Mouse (Mus musculus): ENCODE results near the gene Cyp2f2. TPM values are rescaled to one million over a fixed set of nuclear protein-coding genes. Genes with fewer than 3 reads are reported as not detected.

Cyp2f2 gene
- polyA plus RNA-seq, 1 experiment from 2014 or later: 75.8 TPM

DNA sequence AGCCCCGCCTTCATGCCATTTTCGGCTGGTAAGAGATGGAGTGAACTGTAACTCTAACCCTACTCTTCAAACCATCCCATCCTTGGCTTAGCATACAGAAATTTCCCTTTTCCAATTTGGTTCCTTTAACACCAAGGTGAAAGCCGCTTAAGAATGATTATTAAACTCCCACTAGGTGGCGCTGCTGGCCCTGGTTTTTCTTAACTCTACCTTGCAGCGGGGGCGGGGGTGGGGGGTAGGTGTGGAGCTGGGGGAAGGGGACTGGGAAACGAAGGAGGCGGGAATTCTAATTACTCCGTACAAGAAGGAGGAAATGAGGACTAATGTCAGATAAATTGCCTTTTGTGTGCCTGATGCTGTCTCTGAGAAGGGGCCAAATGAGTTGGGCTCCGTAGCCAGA is 12.9 kb downstream of the Cyp2f2 start:
- Histone ChIP-seq H3K4me3 (ENCODE audit: low read length) (no peak overlapping the region), H3K4me2 (ENCODE audit: low read depth, low read length) (no peak overlapping the region), H3K27me3 (ENCODE audit: control insufficient read depth, insufficient read depth, low read depth, low read length) (no peaks in the 10 kb centered on the region), H3K4me1 (replicated peaks; ENCODE audit: control insufficient read depth, insufficient read depth, low read length) (peaks cover 5% of the 10 kb centered on the region; the same call in 1 of the 2 replicates), H3K27ac (ENCODE audit: low read length) (no peak overlapping the region), H3K9ac (ENCODE audit: low read length) (no peak overlapping the region; the same call in 1 of the 2 replicates), H3K9me3 (ENCODE audit: control insufficient read depth, low read length) (no peaks in the 10 kb centered on the region), H3K36me3 (ENCODE audit: control insufficient read depth, insufficient read depth, low read length) (no peaks in the 10 kb centered on the region)
- ATAC-seq (ENCODE audit: low read depth): peak; percentile 34; the same call in 1 of the 2 replicates
- 11% methylated on average over 10 of the region's 10 CpGs for WGBS

DNA sequence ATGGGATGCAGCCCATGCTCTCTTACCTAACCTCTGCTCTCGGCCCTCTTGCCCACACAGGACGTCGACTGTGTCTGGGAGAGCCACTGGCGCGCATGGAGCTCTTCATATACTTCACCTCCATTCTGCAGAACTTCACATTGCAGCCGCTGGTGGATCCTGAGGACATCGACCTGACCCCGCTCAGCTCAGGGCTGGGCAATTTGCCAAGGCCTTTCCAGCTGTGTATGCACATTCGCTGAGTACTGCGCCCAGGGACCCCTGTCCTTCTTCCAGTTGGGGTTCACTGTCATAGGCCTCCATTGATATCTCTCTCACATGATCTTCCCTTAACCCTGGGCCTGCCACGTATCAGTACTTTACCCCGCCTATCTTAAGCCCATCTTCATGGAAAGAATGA is 13.4 kb downstream of the Cyp2f2 start:
- peak; percentile 35; the same call in 1 of the 2 replicates for ATAC-seq (ENCODE audit: low read depth)
- no peak overlapping the region for H3K4me2 ChIP-seq (ENCODE audit: low read depth, low read length)
- H3K4me3 ChIP-seq (ENCODE audit: low read length): no peak overlapping the region
- H3K36me3 ChIP-seq (ENCODE audit: control insufficient read depth, insufficient read depth, low read length): no peaks in the 10 kb centered on the region
- WGBS: 32% methylated on average over 12 of the region's 12 CpGs
- no peaks in the 10 kb centered on the region for H3K27me3 ChIP-seq (ENCODE audit: control insufficient read depth, insufficient read depth, low read depth, low read length)
- peaks cover 5% of the 10 kb centered on the region; the same call in 1 of the 2 replicates for H3K4me1 ChIP-seq (replicated peaks; ENCODE audit: control insufficient read depth, insufficient read depth, low read length)
- no peak overlapping the region; the same call in 1 of the 2 replicates for H3K9ac ChIP-seq (ENCODE audit: low read length)
- no peaks in the 10 kb centered on the region for H3K9me3 ChIP-seq (ENCODE audit: control insufficient read depth, low read length)
- H3K27ac ChIP-seq (ENCODE audit: low read length): no peak overlapping the region

DNA sequence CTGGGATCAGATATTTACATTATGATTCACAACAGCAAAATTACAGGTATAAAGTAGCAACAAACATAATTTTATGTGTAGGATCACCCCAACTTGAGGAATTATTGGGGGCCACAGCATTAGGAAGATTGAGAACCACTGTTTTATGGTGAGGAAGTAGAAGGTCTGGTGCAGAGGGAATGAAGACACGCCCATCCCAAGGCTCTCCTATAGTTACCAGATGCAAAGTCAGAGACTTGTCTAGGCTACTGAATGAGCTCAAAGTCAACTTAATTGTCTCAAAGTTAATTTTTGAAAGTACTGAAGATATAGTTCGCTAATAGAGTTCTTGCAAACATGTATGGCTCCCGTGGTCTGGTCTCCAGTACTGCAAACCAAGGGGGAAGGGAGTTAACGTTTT is 14.0 kb downstream of the Cyp2f2 start:
- no peaks in the 10 kb centered on the region for H3K9me3 ChIP-seq (ENCODE audit: control insufficient read depth, low read length)
- peaks cover 5% of the 10 kb centered on the region; the same call in 1 of the 2 replicates for H3K4me1 ChIP-seq (replicated peaks; ENCODE audit: control insufficient read depth, insufficient read depth, low read length)
- no peak for ATAC-seq (ENCODE audit: low read depth)
- no peaks in the 10 kb centered on the region for H3K27me3 ChIP-seq (ENCODE audit: control insufficient read depth, insufficient read depth, low read depth, low read length)
- no peak overlapping the region for H3K27ac ChIP-seq (ENCODE audit: low read length)
- no peak overlapping the region for H3K4me3 ChIP-seq (ENCODE audit: low read length)
- no peak overlapping the region for H3K9ac ChIP-seq (ENCODE audit: low read length)
- WGBS: 73% methylated on average over 4 of the region's 4 CpGs
- H3K4me2 ChIP-seq (ENCODE audit: low read depth, low read length): no peak overlapping the region
- no peaks in the 10 kb centered on the region for H3K36me3 ChIP-seq (ENCODE audit: control insufficient read depth, insufficient read depth, low read length)

DNA sequence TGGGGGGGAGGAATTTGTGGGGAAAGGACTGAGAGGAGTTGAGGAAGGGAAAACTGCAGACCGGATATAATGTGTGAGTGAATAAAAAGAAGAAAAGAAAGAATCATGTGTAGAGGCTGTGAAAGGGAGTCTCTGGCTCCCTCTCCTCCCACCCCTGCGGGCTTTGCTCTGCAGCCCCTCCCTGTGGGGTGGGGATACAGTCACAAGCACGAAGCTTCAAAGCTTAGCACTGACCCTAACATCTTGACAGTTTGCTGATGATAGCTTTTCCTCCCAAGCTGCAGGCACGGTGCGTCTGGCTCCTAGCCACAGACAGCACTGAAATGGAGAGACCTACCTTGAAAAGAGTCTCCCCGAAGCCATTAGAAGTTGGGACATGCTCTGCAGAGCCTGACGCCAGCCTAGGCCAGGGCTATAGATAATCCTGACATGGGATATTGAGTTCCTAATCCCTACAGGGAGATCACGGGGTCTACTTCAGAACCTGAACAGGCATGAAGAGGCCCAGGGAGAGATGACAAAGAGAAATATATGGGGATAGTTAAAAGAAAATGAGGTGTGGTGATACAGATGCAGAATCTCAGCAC is 16.8 kb downstream of the Cyp2f2 start:
- 33% methylated on average over 8 of the region's 8 CpGs for WGBS
- peaks cover 6% of the 10 kb centered on the region for H3K9me3 ChIP-seq (ENCODE audit: control insufficient read depth, low read length)
- H3K36me3 ChIP-seq (ENCODE audit: control insufficient read depth, insufficient read depth, low read length): no peaks in the 10 kb centered on the region
- no peak overlapping the region for H3K27ac ChIP-seq (ENCODE audit: low read length)
- H3K9ac ChIP-seq (ENCODE audit: low read length): no peak overlapping the region
- H3K4me2 ChIP-seq (ENCODE audit: low read depth, low read length): no peak overlapping the region
- no peaks in the 10 kb centered on the region for H3K27me3 ChIP-seq (ENCODE audit: control insufficient read depth, insufficient read depth, low read depth, low read length)
- no peak overlapping the region for H3K4me3 ChIP-seq (ENCODE audit: low read length)
- ATAC-seq (ENCODE audit: low read depth): no peak
- peaks cover 5% of the 10 kb centered on the region; the same call in 1 of the 2 replicates for H3K4me1 ChIP-seq (replicated peaks; ENCODE audit: control insufficient read depth, insufficient read depth, low read length)

DNA sequence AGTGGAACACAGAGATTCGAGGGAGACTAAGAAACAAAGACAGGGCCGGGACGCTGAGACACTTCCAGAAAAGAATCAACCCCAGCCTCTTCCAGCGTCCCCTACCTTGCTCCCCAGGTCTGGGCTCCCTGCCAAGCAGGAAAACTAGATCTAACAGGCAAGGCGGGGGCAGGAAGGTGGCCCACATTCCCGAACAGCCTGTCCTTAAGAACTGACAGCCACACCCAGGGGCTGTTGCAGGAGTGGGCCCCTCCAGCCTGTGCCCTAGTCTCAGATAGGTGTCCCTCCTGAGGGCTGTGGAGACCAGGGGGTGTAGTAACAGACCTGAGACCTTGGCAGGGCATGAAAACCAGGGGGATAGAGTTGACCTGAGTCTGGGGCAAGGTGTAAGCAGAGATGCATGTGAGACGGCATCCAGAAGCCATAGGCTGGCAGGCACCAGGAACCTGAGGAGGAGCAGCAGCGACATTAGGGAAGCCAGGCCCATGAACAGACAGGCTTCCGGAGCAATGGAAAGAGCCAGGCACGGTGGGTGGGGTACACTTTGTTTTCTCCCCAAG is 33.6 kb downstream of the Cyp2f2 start, which contains the start of gene Cyp2t4:
TSS of gene Cyp2t4 (plus strand) at position 510 of the 560 bp plus-strand sequence.
- Histone ChIP-seq H3K36me3 (ENCODE audit: control insufficient read depth, insufficient read depth, low read length) (peaks cover 6% of the 10 kb centered on the region), H3K4me3 (ENCODE audit: low read length) (no peak within 1 kb of the TSS), H3K27ac (ENCODE audit: low read length) (peak within 1 kb of the TSS; percentile 87), H3K9ac (ENCODE audit: low read length) (peak within 1 kb of the TSS; percentile 29; the same call in 1 of the 2 replicates), H3K4me2 (ENCODE audit: low read depth, low read length) (no peak within 1 kb of the TSS), H3K27me3 (ENCODE audit: control insufficient read depth, insufficient read depth, low read depth, low read length) (no peaks in the 10 kb centered on the region), H3K4me1 (replicated peaks; ENCODE audit: control insufficient read depth, insufficient read depth, low read length) (peaks cover 2% of the 10 kb centered on the region; the same call in 1 of the 2 replicates), H3K9me3 (ENCODE audit: control insufficient read depth, low read length) (no peaks in the 10 kb centered on the region)
- 38% methylated on average over 10 of the region's 10 CpGs for WGBS
- ATAC-seq (ENCODE audit: low read depth): peak; percentile 93

DNA sequence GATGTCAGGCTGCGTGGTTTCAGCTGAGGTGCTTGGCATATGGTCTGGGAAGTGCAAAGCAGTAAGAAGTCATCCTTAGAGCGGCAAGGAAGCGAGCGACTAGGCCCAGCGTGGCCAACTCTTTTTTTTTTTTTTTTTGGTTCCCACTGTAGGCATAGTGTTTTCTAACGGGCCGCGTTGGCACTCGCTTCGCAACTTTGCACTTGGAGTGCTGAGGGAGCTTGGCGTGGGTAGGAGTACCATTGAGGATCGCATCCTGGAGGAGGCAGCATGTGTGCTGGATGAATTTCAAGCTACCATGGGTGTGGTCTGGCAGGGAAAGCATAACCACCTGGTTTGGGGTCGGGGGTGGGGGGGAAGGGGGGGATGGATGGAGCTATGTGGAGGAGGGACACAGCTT is 36.3 kb downstream of the Cyp2f2 start:
- H3K9me3 ChIP-seq (ENCODE audit: control insufficient read depth, low read length): no peaks in the 10 kb centered on the region
- no peak overlapping the region for H3K27ac ChIP-seq (ENCODE audit: low read length)
- no peak overlapping the region for H3K9ac ChIP-seq (ENCODE audit: low read length)
- H3K27me3 ChIP-seq (ENCODE audit: control insufficient read depth, insufficient read depth, low read depth, low read length): no peaks in the 10 kb centered on the region
- no peak overlapping the region for H3K4me2 ChIP-seq (ENCODE audit: low read depth, low read length)
- WGBS: 71% methylated on average over 13 of the region's 13 CpGs
- no peak overlapping the region for H3K4me3 ChIP-seq (ENCODE audit: low read length)
- H3K36me3 ChIP-seq (ENCODE audit: control insufficient read depth, insufficient read depth, low read length): peaks cover 18% of the 10 kb centered on the region
- no peak for ATAC-seq (ENCODE audit: low read depth)
- H3K4me1 ChIP-seq (replicated peaks; ENCODE audit: control insufficient read depth, insufficient read depth, low read length): peaks cover 13% of the 10 kb centered on the region

DNA sequence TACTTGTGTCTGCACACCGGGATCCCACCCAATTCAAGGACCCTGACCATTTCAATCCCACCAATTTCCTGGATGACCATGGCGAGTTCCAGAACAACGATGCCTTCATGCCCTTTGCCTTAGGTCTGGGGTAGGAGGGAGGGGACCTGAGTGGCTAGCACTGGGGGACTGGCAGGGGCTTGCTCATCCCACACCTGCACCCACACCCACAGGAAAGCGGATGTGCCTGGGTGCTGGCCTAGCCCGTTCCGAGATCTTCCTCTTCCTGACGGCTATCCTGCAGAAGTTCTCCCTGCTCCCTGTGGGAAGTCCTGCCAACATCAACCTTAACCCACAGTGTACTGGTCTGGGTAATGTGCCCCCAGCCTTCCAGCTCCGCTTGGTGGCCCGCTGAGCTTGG is 38.5 kb downstream of the Cyp2f2 start:
- Histone ChIP-seq H3K4me2 (ENCODE audit: low read depth, low read length) (no peak overlapping the region), H3K4me1 (replicated peaks; ENCODE audit: control insufficient read depth, insufficient read depth, low read length) (peaks cover 21% of the 10 kb centered on the region), H3K9me3 (ENCODE audit: control insufficient read depth, low read length) (no peaks in the 10 kb centered on the region), H3K27me3 (ENCODE audit: control insufficient read depth, insufficient read depth, low read depth, low read length) (no peaks in the 10 kb centered on the region), H3K9ac (ENCODE audit: low read length) (no peak overlapping the region), H3K27ac (ENCODE audit: low read length) (no peak overlapping the region), H3K36me3 (ENCODE audit: control insufficient read depth, insufficient read depth, low read length) (peaks cover 18% of the 10 kb centered on the region), H3K4me3 (ENCODE audit: low read length) (no peak overlapping the region)
- 95% methylated on average over 9 of the region's 9 CpGs for WGBS
- no peak for ATAC-seq (ENCODE audit: low read depth)

DNA sequence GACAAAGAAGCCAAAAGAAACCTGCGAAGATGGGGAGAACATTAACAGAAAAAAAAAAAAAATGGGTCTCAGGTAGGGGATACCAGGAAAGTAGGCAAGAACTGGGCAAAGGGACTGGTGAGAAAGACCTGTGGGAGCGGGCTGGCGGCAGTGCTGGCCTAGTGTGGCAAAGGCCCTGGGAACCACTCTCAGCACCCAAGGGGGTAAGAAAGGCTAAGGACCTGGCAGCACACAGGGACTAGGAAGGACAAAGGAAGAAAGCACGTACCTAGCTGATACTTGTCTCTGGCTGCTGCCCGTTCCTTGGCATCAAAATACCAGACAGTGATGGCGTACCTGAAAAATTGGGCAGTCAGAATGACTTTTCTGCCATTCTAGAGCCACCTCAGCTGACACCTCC is 39.5 kb downstream of the Cyp2f2 start:
- Histone ChIP-seq H3K4me3 (ENCODE audit: low read length) (no peak overlapping the region), H3K36me3 (ENCODE audit: control insufficient read depth, insufficient read depth, low read length) (peaks cover 19% of the 10 kb centered on the region), H3K9me3 (ENCODE audit: control insufficient read depth, low read length) (no peaks in the 10 kb centered on the region), H3K27ac (ENCODE audit: low read length) (no peak overlapping the region), H3K4me1 (replicated peaks; ENCODE audit: control insufficient read depth, insufficient read depth, low read length) (peaks cover 31% of the 10 kb centered on the region), H3K27me3 (ENCODE audit: control insufficient read depth, insufficient read depth, low read depth, low read length) (no peaks in the 10 kb centered on the region), H3K4me2 (ENCODE audit: low read depth, low read length) (no peak overlapping the region), H3K9ac (ENCODE audit: low read length) (no peak overlapping the region)
- no peak for ATAC-seq (ENCODE audit: low read depth)
- WGBS: 90% methylated on average over 6 of the region's 6 CpGs

DNA sequence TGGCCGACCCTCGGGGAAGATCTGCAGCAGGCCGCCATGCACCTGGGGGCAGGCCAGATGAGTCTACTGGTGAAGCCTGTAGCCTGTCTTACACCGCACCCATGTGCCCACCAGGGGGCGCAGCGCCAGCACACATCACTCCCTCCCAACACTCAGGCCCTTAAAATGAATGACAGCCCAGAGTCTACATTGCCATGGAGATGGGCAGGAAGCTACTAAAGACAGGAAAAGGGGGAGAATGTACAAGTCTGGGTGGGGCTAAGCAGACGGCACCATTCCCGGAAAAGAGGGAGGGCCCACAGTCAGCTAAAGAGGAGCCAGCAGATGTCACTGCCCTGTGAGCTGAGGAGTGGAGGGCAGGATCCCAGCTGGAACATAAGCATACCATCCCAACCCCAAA is 40.2 kb downstream of the Cyp2f2 start:
- Histone ChIP-seq H3K27ac (ENCODE audit: low read length) (peak overlapping the region; percentile 7; the same call in 1 of the 2 replicates), H3K9ac (ENCODE audit: low read length) (no peak overlapping the region), H3K4me3 (ENCODE audit: low read length) (no peak overlapping the region), H3K9me3 (ENCODE audit: control insufficient read depth, low read length) (no peaks in the 10 kb centered on the region), H3K36me3 (ENCODE audit: control insufficient read depth, insufficient read depth, low read length) (peaks cover 26% of the 10 kb centered on the region), H3K4me2 (ENCODE audit: low read depth, low read length) (no peak overlapping the region), H3K27me3 (ENCODE audit: control insufficient read depth, insufficient read depth, low read depth, low read length) (no peaks in the 10 kb centered on the region), H3K4me1 (replicated peaks; ENCODE audit: control insufficient read depth, insufficient read depth, low read length) (peaks cover 37% of the 10 kb centered on the region)
- ATAC-seq (ENCODE audit: low read depth): peak; percentile 95
- 7% methylated on average over 8 of the region's 8 CpGs for WGBS
